Mouse (Mus musculus) megakaryocyte, embryonic 14.5 days (primary cell): ENCODE results near the gene Tbxas1.

Experiments used
- FLI1 ChIP-seq: IDR thresholded peaks from 2 replicates; pipeline ENCODE4 v1.6.1; 2012; ENCODE audit warnings: low read length, inconsistent platforms, mixed read lengths
- GATA1 ChIP-seq: IDR thresholded peaks from 3 replicates; pipeline ENCODE4 v1.6.1; 2012; ENCODE audit warnings: mixed read lengths, low read length, inconsistent platforms, borderline replicate concordance

DNA sequence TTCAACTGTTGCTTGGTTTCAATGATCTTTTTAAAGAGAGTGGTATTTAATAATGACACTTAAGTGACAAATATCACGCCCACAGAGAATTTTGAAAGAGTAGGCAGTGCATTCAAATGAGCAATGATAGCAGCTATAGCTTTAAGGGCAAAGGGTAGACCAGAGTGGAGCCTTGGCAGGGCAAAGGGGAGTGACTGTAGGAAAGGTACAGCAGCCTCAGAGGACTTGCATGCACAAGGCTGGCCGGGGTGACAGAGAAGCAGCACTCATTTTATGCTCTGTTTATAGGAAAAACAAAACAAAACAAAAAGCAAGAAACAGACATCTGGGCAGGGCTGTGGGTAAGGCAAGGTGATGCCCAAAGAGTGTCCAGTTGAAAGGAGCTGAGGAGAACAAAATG is 6.3 kb downstream of the Tbxas1 start:
- TF ChIP-seq GATA1 (no peak), FLI1 (no peak)
